Mouse (Mus musculus) hindbrain, embryonic 14.5 days (tissue): ENCODE results near the gene Nfix. TPM values are rescaled to one million over a fixed set of nuclear protein-coding genes. Genes with fewer than 3 reads are reported as not detected.

Experiments
- ATAC-seq: fragments of 200-750 bp; cut with Nextera tagmentation; 2 replicates; pipeline ENCODE4 v1.8.0; 2017; ENCODE audit warnings: moderate number of reproducible peaks, mild to moderate bottlenecking, moderate TSS enrichment, moderate library complexity; ENCODE audit not compliant: low FRiP score
- DNase-seq: peaks from one replicate; pipeline ENCODE4 v3.0.0-alpha.2; 2015; ENCODE audit warnings: low spot score
- H3K27ac ChIP-seq: fragments of 300-500 bp; sonication (generic); 2 replicates; pipeline ENCODE4 v1.5.1; 2014; ENCODE audit warnings: mild to moderate bottlenecking, moderate library complexity
- H3K27me3 ChIP-seq: fragments of 300-500 bp; sonication (generic); 2 replicates; pipeline ENCODE4 v1.6.1; 2014; ENCODE audit warnings: mild to moderate bottlenecking, low read length, mixed read lengths; ENCODE audit not compliant: control insufficient read depth, insufficient read depth
- H3K36me3 ChIP-seq: fragments of 300-500 bp; sonication (generic); replicated peaks from 2 replicates; pipeline ENCODE4 v1.6.1; 2014; ENCODE audit not compliant: control insufficient read depth, insufficient read depth
- H3K4me1 ChIP-seq: fragments of 300-500 bp; sonication (generic); replicated peaks from 2 replicates; pipeline ENCODE4 v1.6.1; 2014; ENCODE audit warnings: antibody characterized with exemption, low read length, mixed read lengths; ENCODE audit not compliant: control insufficient read depth, insufficient read depth
- H3K4me2 ChIP-seq: fragments of 300-500 bp; sonication (generic); replicated peaks from 2 replicates; pipeline ENCODE4 v1.6.1; 2014; ENCODE audit warnings: mild to moderate bottlenecking, moderate library complexity
- H3K4me3 ChIP-seq: fragments of 300-500 bp; sonication (generic); replicated peaks from 2 replicates; pipeline ENCODE4 v1.5.1; 2014; ENCODE audit warnings: mild to moderate bottlenecking, low read length
- H3K9ac ChIP-seq: fragments of 300-500 bp; sonication (generic); 2 replicates; pipeline ENCODE4 v1.6.1; 2014
- H3K9me3 ChIP-seq: fragments of 300-500 bp; sonication (generic); 2 replicates; pipeline ENCODE4 v1.6.1; 2016; ENCODE audit warnings: low read length; ENCODE audit not compliant: control insufficient read depth
- WGBS: fragments of 180-500 bp; shearing (Covaris S2); extraction: QIAGEN DNeasy Blood & Tissue Kit; methylation state at CpG from one replicate; pipeline ENCODE4 v1.1.7; 2014; 5-methylcytosine and 5-hydroxymethylcytosine counted together
- polyA plus RNA-seq: library from polyadenylated mRNA; unstranded; fragments of >200 nt; fragmentation: Nextera tagmentation; extraction: Ambion mirVana; gene quantifications from 2 replicates; pipeline ENCODE4 v1.2.1, GENCODE M21; 2014

Gene Nfix
- polyA plus RNA-seq, 1 experiment from 2014 or later: 82.4 TPM

GRCm38 (mm10) chr8:84650213-84650612 is 149.9 kb downstream of the Nfix start:
- 36% methylated on average over 3 of the region's 3 CpGs for WGBS
- Histone ChIP-seq H3K27ac (no peak overlapping the region), H3K36me3 (no peaks in the 10 kb centered on the region), H3K9ac (no peak overlapping the region), H3K27me3 (no peaks in the 10 kb centered on the region), H3K4me3 (no peak overlapping the region), H3K9me3 (no peaks in the 10 kb centered on the region), H3K4me1 (peaks cover 8% of the 10 kb centered on the region; the same call in 1 of the 2 replicates), H3K4me2 (no peak overlapping the region)
- DNase-seq (no peak), ATAC-seq (no peak)

Other genes starting within 250 kb of the Nfix start
- 17.4 and 20.1 TPM in 2 replicates for gene Ier2, start 137.5 kb downstream of the Nfix start, polyA plus RNA-seq
- 55.2 and 62.1 TPM in 2 replicates for gene Trmt1, start 114.0 kb downstream of the Nfix start, polyA plus RNA-seq
- 17.8 and 18.1 TPM in 2 replicates for gene Nacc1, start 112.5 kb downstream of the Nfix start, polyA plus RNA-seq
- gene Lyl1, start 98.9 kb downstream of the Nfix start, polyA plus RNA-seq: 3.8 and 5.1 TPM in 2 replicates
- 0.55 and 0.71 TPM in 2 replicates for gene G430095P16Rik, start 77.3 kb downstream of the Nfix start, polyA plus RNA-seq
- gene Dand5, start 22.5 kb upstream of the Nfix start, polyA plus RNA-seq: 13.5 and 14.6 TPM in 2 replicates
- gene Gadd45gip1, start 31.2 kb upstream of the Nfix start, polyA plus RNA-seq: 35.0 and 37.4 TPM in 2 replicates
- gene Rad23a, start 40.3 kb upstream of the Nfix start, polyA plus RNA-seq: 75.7 and 81.1 TPM in 2 replicates
- 574 and 709 TPM in 2 replicates for gene Calr, start 46.6 kb upstream of the Nfix start, polyA plus RNA-seq
- gene Farsa, start 56.6 kb upstream of the Nfix start, polyA plus RNA-seq: 87.8 and 93.4 TPM in 2 replicates
- gene Syce2, start 71.8 kb upstream of the Nfix start, polyA plus RNA-seq: 27.7 and 32.5 TPM in 2 replicates
- gene Gcdh, start 93.6 kb upstream of the Nfix start, polyA plus RNA-seq: 25.6 and 29.8 TPM in 2 replicates
- gene Klf1, start 101.6 kb upstream of the Nfix start, polyA plus RNA-seq: 0.70 and 0.91 TPM in 2 replicates
- gene Dnase2a, start 108.2 kb upstream of the Nfix start, polyA plus RNA-seq: 3.3 and 6.0 TPM in 2 replicates
- gene Mast1, start 137.0 kb upstream of the Nfix start, polyA plus RNA-seq: 69.7 and 76.5 TPM in 2 replicates
- gene Rtbdn, start 146.6 kb upstream of the Nfix start, polyA plus RNA-seq: 1.1 and 1.8 TPM in 2 replicates
- not detected in 2 replicates for gene Gm49661, start 169.1 kb upstream of the Nfix start, polyA plus RNA-seq
- gene Prdx2, start 169.2 kb upstream of the Nfix start, polyA plus RNA-seq: 1,143 and 1,221 TPM in 2 replicates
- 47.8 and 48.4 TPM in 2 replicates for gene Rnaseh2a, start 169.4 kb upstream of the Nfix start, polyA plus RNA-seq
- gene Junb, start 178.4 kb upstream of the Nfix start, polyA plus RNA-seq: 6.0 and 6.2 TPM in 2 replicates
- gene Hook2, start 190.3 kb upstream of the Nfix start, polyA plus RNA-seq: 24.6 and 27.3 TPM in 2 replicates
- gene Best2, start 214.2 kb upstream of the Nfix start, polyA plus RNA-seq: not detected in 2 replicates
- 121 and 137 TPM in 2 replicates for gene Asna1, start 224.9 kb upstream of the Nfix start, polyA plus RNA-seq
- gene Trir, start 226.5 kb upstream of the Nfix start, polyA plus RNA-seq: 162 and 165 TPM in 2 replicates
- 42.4 and 46.4 TPM in 2 replicates for gene Tnpo2, start 236.6 kb upstream of the Nfix start, polyA plus RNA-seq